Mouse (Mus musculus) spleen, postnatal 36 days (tissue): ENCODE data around the gene Fat3.

Experiments used
- DNase-seq, 2 experiments: peaks; one replicate each; pipeline ENCODE4 v3.0.0; 2022; ENCODE audit warnings: low spot score in 2 of 2, mixed read lengths in 1 of 2

Gene Fat3

DNA sequence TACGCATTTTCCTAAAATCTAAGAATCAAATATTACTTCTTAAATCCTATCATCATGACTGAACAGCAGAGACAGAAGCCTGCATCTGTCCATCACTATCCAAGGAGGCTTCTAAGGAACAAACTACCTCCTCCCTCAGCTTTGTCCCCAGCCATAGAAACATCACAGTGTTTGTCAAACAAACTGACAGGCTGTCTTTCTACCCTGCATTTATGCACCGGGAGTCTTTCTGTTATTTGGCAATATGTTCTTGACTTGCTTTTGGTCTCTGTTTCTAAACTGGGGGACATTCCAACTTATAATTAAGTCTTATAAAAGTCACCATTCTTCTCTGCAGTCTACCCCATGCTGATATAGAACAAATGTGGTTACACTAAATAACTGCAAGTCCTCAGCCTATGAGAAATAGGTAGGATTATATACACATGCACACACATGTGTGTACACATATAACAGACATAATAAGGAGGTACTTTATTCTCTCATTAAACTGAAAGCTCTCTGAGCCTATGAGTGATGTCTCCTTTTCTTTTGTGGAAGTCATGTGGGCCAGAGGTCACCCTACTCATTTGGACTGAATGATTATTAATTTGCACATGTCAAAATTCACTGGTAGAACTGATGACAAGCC is 244.4 kb downstream of the Fat3 start:
- no peak for DNase-seq

DNA sequence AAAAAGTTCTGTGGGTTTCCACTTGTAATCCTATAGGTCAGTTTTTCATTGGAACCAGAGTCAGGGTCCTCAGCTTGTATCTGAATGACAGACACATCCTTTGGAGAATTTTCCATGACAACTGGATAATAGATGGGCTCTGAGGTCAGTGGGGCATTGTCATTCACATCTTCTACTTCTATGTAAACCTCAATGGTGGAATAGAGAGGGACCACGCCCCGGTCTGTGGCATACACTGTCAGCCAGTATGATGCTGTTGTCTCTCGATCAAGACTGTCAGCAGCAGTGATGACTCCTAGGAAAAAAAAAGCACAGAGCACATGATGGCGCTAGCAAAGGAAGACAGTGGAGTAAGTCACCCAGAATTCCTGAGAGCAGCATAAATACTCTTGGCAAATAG is 254.3 kb downstream of the Fat3 start:
- DNase-seq = no peak

DNA sequence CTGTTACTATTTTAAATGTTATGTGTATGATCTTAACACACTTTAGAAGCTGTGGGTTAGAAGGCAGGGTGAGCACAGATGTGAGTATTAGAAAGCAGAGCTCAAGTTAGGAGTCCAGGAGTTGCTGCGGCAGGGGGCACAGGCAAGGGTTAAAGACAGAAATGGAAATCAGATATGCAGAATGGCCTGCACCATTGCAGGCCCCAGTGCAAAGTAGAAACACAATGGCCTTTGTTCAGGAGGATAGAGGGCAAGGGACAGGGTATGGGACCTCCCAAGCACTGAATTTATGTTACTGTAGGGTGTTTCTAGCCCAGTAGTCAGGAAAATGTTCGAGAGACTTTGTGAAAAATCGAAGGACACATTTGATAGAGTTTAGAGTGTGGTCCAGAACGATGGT is 269.5 kb downstream of the Fat3 start:
- DNase-seq = no peak

DNA sequence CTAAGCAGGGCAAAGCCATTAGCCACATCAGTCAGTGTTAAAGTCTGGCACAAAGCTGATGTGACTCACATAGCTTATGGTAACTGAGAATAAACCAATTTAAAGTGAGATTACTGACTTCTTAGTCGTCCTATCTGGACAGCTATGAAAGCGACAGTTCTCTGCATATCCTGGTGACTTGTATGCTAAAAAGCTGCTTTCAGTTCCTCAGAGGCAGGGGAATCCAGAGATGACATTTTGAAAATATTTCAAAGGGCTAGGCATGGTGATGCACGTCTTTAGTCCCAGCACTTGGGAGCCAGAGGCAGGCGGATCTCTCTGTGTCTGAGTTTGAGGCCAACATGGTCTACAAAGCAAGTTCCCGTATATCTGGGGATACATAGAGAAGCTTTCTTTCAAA is 272.2 kb downstream of the Fat3 start:
- DNase-seq = no peak

DNA sequence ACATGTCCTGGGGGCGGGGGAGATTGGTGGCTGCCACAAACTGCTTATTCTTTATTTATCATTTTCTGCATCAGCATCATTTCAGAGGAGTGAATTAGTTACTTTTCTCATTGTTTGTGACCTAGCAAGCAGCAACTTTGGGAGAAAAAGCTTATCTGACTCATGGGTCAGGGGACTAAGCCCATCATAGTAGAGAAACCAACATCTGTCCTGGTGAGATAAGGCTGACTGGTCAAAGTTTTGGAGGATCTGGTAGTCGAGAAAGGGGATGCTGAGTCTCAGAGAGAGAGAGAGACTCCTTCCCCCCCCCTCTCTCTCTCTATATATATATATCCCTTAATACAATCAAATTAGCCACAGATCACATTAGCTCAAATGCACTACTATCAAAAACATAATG is 273.7 kb downstream of the Fat3 start:
- no peak for DNase-seq

DNA sequence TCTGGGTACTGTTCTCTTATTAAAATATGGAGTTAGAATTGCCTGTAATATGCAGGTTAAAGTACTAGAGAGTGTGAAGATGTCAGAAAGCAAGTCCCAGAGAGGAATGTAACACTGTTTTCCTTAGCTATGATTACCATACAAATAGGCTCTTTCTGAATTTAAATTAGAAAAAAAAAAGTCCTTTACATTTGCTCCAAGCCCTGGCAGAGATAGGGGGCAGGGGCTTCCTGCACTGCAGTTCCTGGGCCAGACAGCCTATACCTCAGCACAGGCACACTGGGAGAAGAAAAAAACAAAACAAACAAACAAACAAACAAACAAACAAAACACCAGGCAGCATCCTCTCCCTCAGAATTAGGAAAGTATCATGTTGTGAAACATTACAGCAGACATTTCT is 274.5 kb downstream of the Fat3 start:
- DNase-seq = no peak

DNA sequence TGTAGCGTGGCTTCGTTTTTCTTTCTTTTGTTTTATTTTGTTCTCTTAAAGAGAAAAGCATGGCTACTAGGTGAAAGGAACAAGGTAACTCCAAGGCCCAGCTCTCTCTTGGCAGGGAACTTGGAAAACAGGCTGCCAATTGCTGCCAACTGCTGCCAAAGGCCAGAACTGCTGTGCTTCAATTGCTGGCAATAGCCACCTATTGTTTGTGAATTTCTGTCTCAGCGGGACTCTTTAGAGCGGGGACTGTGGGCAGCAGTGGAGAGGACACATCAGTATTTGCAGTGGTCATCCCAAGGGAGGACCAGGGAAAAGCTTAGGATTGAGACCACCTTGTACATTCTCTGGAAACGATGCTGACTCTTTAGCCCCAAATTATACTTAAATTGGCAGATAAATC is 279.2 kb downstream of the Fat3 start:
- DNase-seq = no peak

DNA sequence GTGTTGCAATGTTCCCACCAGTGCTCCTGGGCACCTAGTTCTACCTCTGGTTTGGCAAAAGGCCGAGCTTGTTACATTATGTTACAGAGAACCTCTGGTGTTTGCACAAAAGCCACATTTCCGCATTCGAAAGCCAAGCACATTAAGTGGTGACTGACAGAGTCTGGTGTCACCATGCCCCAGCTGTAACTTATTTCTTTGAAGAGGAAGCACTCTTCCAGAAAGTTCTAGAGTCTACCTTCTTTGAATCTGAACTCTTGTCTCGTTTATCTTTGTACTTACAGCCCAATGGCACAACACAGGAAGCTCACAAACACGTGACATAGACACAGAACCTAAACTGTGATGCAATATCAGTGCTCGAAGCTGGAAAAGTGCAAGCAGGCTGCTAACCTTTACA is 284.9 kb downstream of the Fat3 start:
- peak; percentile 3 to 31 for DNase-seq

DNA sequence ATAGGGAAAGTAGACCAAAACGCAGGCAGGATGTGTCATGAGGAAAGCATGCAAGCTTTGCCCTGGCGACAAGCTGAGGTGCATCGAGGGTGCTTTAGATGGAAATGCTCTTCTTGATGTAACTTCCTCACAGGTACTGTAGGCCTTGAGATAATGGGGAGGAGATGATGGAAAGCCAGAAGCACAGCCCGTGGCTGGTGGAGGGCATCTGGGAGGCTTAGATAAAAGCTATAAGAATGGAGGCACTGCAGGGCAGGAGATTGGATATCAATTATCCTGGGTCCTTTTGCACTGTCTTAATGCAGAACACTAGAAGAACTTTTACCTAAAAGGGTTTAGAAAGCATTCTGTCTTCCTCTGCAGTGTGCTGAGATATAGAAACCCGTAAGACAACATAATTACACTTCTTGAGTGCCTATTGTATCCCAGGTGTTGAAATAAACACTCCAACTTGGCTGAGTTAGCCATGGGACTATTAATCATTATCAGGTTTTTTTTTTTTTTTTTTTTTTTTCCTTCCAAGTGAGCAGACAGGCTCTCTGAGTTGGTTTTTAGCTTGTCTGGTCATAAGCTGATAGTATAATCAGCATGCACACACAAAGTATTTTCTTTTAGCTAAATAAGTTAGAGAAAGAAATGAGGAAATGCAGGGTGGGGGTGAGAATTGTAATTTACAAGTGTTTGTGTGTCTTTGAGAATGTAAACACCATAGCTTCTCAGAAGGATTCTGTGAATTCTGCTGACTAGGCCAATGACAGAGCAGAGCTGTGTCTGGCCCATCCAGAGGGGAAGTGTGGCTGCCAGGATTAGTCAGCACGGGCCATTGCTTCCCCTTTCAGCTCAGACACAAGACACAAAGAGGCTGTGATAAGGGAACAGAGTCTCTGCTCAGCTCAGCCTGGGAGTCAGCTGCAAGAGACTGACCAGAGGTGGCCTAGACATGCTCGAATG is 286.1 kb downstream of the Fat3 start:
- DNase-seq = peak; percentile 54 to 61

DNA sequence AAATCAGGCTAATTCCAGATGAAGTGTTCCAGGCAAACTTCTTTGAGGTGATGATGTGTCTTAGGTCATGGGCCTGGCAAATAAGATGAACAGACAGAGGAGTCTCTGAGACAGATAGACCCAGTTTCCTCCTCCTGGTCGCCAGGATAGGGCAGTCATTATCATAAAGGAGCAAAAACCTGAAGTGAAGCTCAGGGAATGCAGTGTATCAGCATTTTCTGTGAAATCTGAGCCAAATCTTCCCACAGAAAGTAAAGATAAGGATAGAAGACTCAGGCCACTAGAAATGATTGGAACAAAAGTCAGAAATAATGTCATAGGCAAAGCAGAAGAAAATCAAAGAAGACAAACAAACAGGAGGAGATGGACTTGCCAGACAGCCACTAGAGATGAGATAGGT is 287.8 kb downstream of the Fat3 start:
- DNase-seq = no peak

DNA sequence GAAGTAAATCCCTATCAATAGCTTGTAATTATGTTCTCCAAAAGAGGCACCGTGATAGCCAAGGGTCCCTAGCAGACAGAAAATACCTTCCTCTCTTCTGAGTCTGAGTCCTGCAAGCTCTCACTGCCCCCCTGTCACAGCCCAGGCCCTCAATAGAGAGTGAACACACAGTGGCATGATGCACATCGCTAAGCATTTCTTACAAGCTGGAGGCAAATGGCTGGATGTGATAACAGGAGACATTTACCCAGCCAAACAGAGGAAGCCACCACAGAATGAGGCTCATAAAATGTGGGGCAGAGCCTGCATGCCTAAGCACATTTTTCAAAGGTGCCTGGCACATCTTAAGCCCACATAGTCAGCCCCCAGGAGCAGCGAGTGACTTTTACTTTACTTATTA is 288.5 kb downstream of the Fat3 start:
- no peak for DNase-seq

DNA sequence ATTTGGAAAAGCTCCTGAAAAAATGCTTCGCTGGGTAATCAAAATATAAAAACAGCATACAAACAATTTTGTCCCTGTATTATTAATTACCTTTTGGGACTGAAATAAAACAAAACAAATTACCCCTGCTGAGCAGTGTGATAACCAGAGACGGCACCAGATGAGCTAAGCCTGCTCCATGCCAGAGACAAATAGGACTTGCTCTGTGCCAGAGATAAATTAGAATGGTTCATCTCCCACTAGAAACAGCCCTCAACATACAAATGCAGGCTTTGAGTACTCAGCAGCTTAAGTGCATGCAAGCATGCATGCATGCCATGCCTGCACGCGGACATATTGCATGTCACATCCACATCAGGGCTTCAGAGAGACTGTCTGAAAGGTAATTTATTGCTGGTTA is 288.9 kb downstream of the Fat3 start:
- no peak for DNase-seq

DNA sequence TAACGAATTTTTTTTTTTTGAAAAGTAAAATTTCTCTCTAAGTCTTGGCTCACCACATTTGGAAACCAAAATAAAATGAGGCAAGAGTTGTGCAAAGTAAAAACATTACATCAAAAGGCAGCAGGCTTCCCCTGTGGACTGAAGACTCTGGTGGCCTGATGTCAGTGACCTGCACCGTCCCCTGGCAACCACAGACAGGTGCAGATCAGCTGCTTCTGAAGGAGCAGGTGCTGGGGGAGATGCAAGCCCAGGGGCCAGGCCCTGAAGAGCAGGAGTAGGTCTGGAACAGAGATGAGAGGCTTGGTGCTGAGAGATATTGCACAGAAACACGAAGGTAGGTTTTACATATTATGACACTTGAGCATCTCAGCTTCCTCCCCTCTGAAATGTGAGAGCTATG is 289.6 kb downstream of the Fat3 start:
- DNase-seq = no peak

DNA sequence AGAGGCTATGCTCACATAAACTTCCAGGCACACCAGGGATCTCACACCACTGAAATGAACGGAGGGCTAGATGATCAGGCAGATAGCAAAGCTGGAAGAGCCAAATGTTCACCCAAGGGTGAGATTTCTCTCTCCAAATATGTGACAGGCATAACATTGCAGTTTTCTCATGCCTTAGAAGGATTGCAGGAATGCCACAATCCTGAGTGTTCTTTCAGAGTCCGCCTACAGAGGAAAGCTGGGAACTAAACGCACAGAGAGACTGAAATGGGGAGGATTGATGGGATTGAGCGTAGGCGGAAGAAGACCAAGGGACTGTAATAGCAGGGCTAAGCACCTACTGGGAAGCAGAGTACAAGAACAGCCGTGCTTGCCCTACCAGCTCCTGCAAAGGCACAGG is 298.8 kb downstream of the Fat3 start:
- no peak for DNase-seq

DNA sequence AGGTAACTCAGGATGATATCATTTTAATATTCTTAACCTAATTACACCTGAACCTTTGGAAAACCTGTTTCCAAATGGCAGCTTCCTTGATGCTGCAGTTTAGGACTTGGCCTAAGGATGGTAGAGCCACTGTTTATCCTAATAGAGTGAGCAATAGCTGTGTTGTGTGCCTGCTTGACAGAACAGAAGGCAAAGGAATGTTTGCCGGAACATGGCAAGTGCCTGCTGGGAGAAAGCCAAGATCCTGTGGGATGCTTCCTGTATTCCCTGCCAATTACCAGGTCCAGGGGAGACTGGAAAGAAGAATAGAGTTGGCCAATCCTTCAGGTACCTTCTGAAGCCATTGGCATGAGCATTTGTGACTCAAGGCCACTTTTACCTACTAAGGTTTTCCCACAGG is 300.1 kb downstream of the Fat3 start:
- DNase-seq = no peak

DNA sequence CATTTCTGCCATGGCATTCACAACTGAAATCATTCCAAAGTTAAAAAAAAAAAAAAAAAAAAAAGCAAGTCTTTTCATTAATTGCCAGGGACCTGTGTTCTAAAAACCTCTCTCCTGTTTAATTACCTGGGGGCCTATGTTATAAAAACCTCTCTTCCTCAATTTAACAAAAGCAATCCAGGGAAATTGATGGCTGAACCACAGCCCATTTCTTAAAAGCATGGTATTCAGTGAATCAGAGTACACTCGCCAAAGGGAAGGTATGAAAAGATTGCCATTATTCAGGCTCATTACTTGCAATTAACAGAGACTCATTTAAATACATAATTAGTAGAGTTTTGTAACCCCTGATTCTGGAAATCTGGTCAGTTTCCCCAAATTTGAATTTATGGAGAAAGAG is 314.6 kb downstream of the Fat3 start:
- DNase-seq = no peak

DNA sequence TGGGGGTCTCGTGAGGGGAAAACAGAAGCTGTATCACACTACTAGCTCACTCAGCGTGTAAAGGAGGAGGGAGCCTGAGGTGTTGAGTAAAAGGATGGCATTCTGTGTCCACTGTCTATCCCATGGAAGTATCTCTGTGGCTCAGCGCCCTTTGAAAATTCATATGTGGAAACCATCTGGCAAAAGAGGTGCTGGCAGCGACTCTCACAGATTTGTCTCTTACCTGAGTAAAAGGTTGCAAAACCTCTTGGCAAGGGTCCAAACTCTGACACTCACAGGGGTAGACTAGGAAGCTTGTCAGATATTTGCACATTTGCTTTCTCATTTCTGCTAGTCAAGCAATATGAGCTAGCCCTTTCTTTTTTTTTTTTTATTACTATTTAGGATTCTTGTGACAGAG is 331.8 kb downstream of the Fat3 start:
- no peak for DNase-seq

DNA sequence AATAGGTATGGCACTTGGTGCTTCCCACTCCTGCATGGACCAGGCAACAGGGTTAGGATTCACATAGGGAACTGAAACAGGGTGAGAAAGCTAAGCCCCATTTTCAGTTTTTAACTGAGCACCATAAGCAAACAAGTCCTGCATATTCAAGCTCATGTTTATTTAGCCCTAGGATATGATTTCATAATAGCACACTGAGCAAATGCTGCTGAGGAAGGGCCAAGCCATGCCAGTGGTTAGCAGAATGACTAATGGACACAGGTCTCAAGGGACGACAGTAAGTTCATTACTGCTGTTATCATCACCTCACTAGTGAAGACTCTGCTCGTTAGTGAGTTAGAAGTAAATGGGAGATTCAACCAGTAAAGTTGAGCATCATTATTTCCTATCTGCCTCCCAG is 333.0 kb downstream of the Fat3 start:
- DNase-seq = no peak

DNA sequence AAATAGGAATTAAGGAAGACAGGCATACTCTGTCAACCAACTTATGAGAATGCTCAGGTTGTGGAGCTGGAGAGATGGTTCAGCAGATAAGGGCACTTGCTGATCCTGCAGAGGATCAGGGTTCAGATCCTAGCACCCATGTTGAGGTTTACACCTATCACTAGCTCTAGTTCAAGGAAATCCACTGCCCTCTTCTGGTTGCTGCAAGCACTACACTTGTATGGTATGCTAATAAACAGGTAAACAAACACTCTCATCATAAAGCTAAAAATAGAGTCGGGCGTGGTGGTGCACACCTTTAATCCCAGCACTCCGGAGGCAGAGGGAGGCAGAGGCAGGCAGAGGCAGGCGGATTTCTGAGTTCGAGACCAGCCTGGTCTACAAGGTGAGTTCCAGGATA is 341.7 kb downstream of the Fat3 start:
- DNase-seq = no peak

DNA sequence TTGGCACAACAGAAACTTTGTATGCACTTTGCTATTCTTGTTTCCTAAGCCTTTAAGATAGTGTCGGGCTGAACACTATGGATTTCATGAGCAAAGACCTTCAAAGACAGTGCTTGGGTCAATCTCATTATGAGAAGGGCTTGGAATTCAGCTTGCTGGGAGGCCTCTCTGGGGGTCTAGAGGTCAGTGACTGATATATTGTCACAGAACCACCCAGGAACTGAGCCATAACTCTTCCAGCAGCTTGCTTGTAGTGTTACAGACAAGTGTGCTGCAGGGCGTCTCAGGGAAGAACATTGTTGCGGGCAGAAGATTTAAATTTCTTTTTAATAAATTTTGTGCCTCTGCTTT is 347.5 kb downstream of the Fat3 start:
- DNase-seq = no peak

DNA sequence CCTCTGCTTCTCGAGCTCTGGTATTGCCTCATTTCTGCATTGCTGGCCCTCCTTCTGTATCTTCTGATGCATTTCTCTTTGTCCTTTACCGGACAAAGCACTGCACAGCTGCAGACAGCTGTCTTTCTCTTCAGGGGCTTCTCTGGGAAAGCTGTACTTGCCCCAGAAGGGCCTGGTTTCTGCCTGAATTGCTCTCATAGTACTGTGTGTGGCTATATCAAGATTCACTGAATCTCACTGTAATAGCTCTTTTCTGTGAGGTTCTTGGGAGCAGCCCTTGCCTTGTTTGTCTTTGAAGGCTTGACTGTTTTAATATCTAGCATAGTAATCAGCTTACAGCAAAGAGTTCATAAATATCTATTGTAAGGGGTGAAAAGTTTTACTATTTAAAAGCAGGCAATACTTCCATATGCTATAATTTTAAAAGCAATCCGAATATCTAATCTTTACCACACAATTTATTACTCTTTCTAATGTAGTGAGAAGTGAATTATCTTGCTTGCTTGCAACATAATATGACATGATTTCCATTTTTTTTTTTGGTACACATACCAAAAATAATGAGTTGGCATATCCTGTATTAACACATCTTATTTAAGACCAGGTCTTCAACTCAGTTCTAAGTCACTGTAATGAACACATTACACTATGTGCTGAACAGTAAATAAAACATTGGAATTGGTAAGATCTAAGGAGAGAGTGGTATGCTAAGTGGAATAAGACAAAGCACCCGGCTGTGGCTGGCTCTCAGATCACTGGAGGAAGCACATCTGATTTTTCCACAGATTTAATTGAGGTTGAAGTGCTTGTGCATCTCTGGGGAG is 348.1 kb downstream of the Fat3 start:
- DNase-seq = no peak

DNA sequence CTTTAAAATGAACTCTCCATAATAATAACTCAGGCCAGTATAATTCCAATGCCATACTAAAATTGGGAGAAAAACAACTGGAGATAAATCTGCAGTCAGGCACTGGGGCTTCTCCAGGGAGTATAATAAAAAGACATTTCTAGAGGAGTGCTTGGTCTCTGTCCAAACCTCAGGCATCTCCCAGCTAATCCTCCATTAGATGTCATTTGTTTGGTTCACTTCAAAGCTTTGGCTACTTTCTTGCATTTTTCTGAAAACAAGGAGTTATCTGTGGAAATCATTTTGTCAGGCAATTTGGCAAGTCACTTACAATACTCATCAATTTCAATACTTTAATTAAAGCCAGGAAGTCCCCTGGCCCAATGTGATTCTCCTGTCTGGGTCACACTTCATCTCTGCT is 351.0 kb downstream of the Fat3 start:
- DNase-seq = no peak

DNA sequence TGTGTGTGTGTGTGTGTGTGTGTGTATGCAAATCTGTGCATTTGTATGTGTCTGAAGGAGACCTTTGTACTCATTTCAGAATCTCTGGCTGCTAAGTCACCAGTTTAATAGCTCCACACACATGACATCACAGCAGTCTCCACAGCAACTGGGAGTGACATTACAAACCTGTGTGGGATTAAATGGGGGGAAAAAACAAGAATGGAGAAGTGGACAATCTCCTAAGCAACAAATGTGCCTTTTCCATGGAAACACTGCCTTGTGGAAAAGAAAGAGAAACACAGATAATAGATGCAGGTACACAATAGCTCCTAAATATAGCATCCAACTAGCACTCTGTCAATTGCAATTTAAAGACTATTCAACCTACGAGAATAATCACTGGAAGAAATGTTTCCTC is 353.4 kb downstream of the Fat3 start:
- DNase-seq = no peak
